Mouse (Mus musculus) large intestine, adult 2 months (tissue): Measurements from ENCODE around the gene Pde3b. TPM values are rescaled to one million over a fixed set of nuclear protein-coding genes. Genes with fewer than 3 reads are reported as not detected.
A peak's percentile ranks its signal among the peaks of the same experiment; 100 is the strongest.
"Not testable (repeated sequence)": the region's sequence is repeated elsewhere in the genome, so short reads cannot be mapped to it uniquely, and the experiment has no call there.

Source experiments
- DNase-seq: peaks from one replicate; pipeline ENCODE4 v3.0.0-alpha.2; 2012; ENCODE audit warnings: low read depth, low spot score
- WGBS: fragments of 180-500 bp; shearing (Covaris S2); methylation state at CpG from one replicate; pipeline ENCODE4 v1.1.7; 2018; 5-methylcytosine and 5-hydroxymethylcytosine counted together
- polyA plus RNA-seq: library from polyadenylated mRNA; depleted of rRNA; stranded (reverse); fragments of >200 nt; gene quantifications from 2 replicates; pipeline ENCODE4 v1.2.3, GENCODE M21; 2012

The Pde3b gene
- polyA plus RNA-seq, 1 experiment: 4.2 TPM

DNA sequence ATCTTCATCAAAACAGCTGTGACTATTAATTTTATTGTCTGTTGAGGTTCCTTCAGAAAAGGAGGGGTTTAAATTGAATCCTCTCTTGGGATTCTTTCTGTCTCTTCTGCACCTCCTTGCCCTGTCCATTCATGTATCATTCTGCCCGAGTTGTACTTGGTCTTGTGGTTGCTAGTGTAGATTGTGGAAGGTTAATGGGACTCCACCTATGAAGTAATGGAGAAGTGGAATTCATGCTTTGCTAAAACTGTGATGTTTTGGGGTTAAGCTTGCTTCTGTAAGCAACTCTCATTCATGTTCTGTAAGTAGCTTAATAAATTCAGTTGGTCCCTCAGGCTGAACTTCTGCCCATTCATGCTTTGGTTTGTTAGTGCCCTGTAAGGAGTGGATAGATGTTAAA, 59.8 kb downstream of the Pde3b start:
- WGBS: 82% methylated on average over 1 of the region's 1 CpGs
- no peak for DNase-seq

DNA sequence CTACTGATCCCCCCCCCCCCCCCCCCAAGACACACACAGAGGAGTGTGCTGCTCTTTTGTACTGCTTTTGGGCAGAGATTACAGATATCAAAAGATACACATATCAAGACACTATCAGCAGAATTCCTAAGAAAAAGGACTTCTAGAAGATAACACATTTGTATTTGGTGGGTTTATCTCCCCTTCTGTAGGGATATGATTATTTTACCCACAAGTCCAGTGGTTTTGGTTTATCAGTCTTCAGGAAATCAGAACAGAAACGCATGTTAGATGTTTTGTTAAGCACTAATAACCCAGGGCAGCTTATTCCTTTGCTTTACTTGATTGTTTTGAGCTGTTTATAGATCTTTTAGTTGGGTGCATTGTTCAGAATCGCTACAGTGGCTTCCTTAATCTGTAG, 62.8 kb downstream of the Pde3b start:
- no peak for DNase-seq
- WGBS: 90% methylated on average over 2 of the region's 2 CpGs

GRCm38 (mm10) chr7:114478901-114479300, 63.8 kb downstream of the Pde3b start:
- DNase-seq: no peak
- WGBS: 70% methylated on average over 5 of the region's 5 CpGs

GRCm38 (mm10) chr7:114479779-114480178, 64.7 kb downstream of the Pde3b start:
- 67% methylated on average over 4 of the region's 4 CpGs for WGBS
- DNase-seq: no peak

GRCm38 (mm10) chr7:114480196-114480989, 65.3 kb downstream of the Pde3b start:
- no peak for DNase-seq
- WGBS: 58% methylated on average over 6 of the region's 6 CpGs

DNA sequence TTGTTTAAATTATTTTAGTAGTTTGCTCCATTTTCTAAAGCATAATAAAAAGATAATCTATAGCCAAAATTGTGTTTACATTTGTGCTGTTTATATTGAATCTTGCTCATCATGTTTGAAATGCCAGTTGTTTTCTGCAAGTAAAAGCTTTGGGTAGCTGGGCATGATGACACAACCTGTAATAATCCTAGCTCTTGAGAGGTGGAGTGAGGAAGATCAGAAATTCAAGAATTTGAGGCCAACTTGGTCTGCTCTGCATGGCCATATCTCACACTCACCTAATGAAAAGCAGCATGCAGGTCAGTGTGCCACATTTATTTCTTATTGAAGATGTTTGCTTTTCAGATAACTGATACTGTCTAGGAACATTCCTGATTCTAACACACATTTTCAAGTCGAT, 65.9 kb downstream of the Pde3b start:
- DNase-seq: no peak
- 39% methylated on average over 1 of the region's 1 CpGs for WGBS

- WGBS: 86% methylated on average over 2 of the region's 2 CpGs
- no peak for DNase-seq
These were observed 66.4 kb downstream of the Pde3b start for GRCm38 (mm10) chr7:114481429-114481931.

GRCm38 (mm10) chr7:114492540-114492939, 77.5 kb downstream of the Pde3b start:
- DNase-seq: no peak

DNA sequence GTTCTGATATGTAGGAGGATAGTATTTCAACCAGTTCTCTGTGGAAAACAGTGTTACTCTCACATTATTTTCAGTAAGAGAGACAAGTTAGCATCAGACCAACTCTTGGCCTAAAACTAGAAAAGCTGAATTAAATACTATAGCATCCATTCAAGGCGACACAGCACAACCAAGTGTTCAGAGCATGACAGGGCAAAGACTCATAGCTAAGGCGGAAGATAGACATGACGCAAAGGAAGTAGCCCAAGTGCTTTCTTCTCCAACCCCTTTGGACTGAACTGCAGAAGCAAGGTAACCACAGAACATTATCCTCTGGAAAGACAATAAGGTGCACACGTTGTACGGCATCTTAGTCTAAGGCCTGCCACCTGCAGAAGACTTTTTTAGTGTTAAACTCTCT, 79.0 kb downstream of the Pde3b start:
- no peak for DNase-seq
- WGBS: 87% methylated on average over 5 of the region's 5 CpGs

DNA sequence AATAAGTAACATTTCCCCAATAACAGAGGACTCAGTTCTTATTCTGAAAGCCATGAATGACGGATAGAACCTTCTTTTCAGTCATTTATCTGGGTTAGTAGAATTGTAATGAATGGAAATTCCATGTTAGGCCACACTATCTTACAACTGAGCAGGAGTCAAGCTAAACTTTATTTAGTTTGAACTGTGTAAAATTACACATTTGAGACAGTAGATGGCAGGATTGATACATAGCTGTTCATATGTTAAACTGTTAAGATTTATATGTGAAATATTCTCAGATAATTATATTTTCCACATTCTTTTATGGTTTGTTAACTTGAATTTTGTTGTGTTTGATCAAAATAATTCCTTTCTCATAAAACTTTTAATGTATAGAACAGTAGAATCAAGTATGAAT, 84.2 kb downstream of the Pde3b start:
- DNase-seq: no peak
- WGBS: 88% methylated on average over 1 of the region's 1 CpGs

DNA sequence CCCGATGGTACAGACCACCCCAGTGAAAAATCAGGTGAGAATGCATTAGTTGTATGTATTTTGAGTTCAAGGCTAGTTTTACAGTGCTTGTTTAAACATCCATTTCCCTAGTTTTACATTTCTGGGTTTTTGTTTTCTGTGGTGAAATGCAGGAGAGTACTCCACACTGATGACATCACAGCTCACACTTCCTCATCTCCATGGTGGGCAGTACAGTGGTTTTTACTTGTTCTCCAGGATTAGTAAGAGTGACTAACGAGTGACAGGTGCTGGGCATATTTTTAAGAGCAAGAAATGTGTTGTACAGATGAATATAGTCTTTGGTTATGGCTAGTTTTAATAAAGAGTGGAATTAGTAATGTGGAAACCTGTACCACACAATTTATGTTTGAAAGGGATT, 93.8 kb downstream of the Pde3b start:
- 83% methylated on average over 2 of the region's 2 CpGs for WGBS
- no peak for DNase-seq

- 100% methylated on average over 1 of the region's 1 CpGs for WGBS
- DNase-seq: no peak
These were observed 105.0 kb downstream of the Pde3b start for GRCm38 (mm10) chr7:114520122-114520521.

DNA sequence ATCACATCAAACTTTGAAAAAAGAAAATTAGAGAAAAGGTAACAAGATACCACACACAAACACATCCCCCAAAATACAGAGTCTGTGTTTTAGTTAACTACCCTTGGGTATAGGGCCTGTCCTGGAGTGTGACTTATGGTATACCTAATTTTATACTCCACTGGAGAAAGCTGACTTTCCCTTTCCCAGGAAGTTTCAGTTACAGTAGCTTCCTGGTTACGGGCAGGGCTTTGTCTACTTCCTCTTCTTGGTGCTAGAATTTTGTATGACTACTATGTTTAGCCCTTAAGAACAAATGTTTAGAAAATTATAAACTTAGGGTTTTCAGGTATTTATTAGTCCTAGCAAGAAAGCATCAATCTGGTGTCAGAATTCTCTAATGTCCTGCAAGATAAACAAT, 111.2 kb downstream of the Pde3b start:
- WGBS: 86% methylated on average over 1 of the region's 1 CpGs
- DNase-seq: no peak

- WGBS: 98% methylated on average over 1 of the region's 1 CpGs
These were observed 121.1 kb downstream of the Pde3b start for GRCm38 (mm10) chr7:114536179-114536578.

DNA sequence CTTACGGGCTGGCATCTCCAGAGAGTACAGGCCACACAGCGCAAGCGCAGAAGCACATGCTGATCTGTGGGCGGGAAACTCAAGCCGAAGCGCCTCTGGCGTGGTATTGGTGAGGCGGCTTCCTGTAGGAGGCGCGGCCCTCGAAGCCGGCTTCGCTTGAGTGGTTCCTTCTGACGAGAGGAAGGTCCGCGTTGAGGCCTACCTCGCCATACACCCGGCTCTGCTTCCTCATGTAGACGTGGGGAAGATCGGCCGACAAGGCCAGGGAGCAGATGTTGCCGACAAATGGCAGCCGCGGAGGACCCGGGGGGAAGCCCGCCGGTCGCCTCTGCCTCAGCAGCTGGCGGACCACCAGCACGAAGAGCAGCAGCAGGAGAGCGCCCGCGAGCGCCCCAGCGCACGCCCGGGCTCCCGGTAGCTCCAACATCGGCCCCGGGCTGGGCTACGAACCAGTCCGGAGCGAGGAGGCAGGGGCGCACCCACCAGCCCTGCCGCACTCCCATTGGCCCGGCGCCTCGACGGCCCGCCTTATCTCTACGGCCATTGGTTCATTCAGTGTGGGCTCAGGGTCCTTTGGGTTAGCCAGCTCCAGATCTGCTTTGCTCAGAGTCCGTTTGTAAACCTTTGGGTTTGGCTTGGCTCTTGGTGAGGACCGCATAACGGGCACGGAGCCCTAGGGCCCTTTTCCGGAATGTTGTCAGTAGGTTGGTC, 147.6 kb downstream of the Pde3b start, which contains the start of gene Cyp2r1:
Cyp2r1 (minus strand) TSS at position 442 of the 711 bp plus-strand sequence.
- DNase-seq: peak; percentile 65
- WGBS: 4% methylated on average over 56 of the region's 56 CpGs

More at GRCm38 (mm10) chr7:114536179-114536578, 121.1 kb downstream of the Pde3b start:
- DNase-seq: no peak

GRCm38 (mm10) chr7:114573866-114574265, 158.8 kb downstream of the Pde3b start:
- WGBS: 92% methylated on average over 4 of the region's 4 CpGs

DNA sequence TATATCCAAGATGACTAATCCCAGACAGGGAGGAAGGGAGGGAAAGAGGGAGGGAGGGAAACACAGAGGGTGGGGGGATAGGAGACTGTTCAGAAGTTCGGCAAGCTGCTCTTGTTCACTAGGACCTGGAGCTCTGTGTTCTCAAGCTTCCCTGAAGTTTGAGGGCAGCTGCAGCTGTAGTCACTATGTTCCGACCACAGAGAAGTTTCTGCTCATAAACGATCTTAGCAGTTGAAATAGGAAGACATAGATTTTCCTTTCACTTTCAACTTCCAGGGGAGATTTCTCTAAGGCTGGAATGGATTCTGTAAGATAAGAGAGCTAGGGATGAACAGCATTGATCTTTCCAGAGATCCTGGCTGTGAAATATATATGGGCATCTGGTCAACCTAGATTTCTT, 161.8 kb downstream of the Pde3b start:
- DNase-seq: no peak
- WGBS: 6% methylated on average over 3 of the region's 3 CpGs

More at GRCm38 (mm10) chr7:114573866-114574265, 158.8 kb downstream of the Pde3b start:
- DNase-seq: not testable (repeated sequence)

DNA sequence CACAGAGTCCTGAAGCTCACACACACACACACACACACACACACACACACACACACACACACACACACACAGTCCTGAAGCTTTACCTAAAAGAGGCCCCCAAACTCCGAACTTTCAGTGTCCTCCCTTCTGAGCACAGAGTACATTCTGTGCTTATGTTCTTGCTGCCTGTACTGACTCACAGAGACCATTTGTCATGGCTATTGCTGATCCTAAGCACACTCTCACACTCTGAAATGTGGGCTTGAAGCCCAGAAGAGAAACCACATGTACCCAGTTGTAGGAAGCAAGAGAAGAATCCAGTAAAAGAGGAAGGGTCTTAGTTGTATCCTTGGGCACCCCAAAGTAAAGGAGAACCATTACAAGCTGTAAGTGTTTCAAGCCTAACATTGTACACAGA, 162.6 kb downstream of the Pde3b start:
- DNase-seq: no peak
- WGBS: 84% methylated on average over 1 of the region's 1 CpGs

- DNase-seq: peak; percentile 21
- WGBS: 4% methylated on average over 4 of the region's 4 CpGs
These were observed 165.3 kb downstream of the Pde3b start for GRCm38 (mm10) chr7:114580426-114580825.

DNA sequence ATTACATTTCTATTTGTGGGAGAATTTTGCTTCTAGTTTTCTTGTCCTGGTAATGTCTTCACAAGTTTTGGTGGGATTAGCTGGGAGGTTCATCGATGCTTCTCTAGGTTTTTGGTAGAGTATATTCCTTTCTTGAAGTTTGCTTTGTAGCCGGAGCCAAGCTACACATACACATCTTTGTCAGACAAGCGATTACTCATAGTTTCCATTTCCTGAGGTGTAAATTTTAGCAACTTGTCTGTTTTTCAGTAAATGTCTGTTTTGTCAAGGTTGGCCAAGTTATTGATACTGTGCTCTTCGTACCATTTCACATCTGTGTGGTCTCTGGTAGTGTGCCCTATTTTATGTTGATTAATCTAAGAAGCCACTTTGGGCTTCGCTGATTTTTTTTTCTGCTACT, 166.1 kb downstream of the Pde3b start:
- DNase-seq: no peak
- 70% methylated on average over 5 of the region's 5 CpGs for WGBS

DNA sequence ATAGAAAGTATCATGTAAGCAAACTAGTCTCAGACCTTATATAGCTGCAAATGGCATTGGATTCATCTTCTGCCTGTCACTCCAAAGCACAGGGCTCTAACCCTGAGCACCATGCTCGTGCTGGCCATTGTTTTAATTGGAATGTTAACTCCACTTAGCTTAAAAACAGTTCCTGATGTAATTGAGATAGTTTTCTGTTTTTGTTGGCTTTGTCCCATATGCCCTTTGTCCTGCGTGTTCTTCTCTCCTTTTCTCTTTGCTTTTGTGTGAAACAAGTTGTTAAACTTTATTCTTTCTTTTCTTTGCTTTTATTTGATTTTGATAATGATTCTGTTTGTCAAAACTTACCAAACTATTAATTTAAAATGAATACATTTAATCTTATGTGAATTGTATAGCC, 167.4 kb downstream of the Pde3b start:
- 17% methylated on average over 2 of the region's 2 CpGs for WGBS
- no peak for DNase-seq
